Mouse (Mus musculus) liver, embryonic 15.5 days (tissue): ENCODE data around the gene Klhdc8a. TPM values are rescaled to one million over a fixed set of nuclear protein-coding genes. Genes with fewer than 3 reads are reported as not detected.

Experiments used
- ATAC-seq: fragments of 200-750 bp; cut with Nextera tagmentation; 2 replicates; pipeline ENCODE4 v1.8.0; 2017; ENCODE audit warnings: moderate number of reproducible peaks, mild to moderate bottlenecking, moderate library complexity; ENCODE audit not compliant: insufficient read depth
- H3K27ac ChIP-seq: fragments of 300-500 bp; sonication (generic); replicated peaks from 2 replicates; pipeline ENCODE4 v1.5.1; 2015; ENCODE audit warnings: mild to moderate bottlenecking, inconsistent platforms
- H3K27me3 ChIP-seq: fragments of 300-500 bp; sonication (generic); 2 replicates; pipeline ENCODE4 v1.6.1; 2015; ENCODE audit warnings: mild to moderate bottlenecking, inconsistent platforms
- H3K36me3 ChIP-seq: fragments of 300-500 bp; sonication (generic); replicated peaks from 2 replicates; pipeline ENCODE4 v1.6.1; 2015; ENCODE audit warnings: moderate library complexity, mild to moderate bottlenecking, inconsistent platforms
- H3K4me1 ChIP-seq: fragments of 300-500 bp; sonication (generic); replicated peaks from 2 replicates; pipeline ENCODE4 v1.6.1; 2015; ENCODE audit warnings: inconsistent platforms
- H3K4me2 ChIP-seq: fragments of 300-500 bp; sonication (generic); 2 replicates; pipeline ENCODE4 v1.6.1; 2015; ENCODE audit warnings: moderate library complexity, mild to moderate bottlenecking, inconsistent platforms
- H3K4me3 ChIP-seq: fragments of 300-500 bp; sonication (generic); replicated peaks from 2 replicates; pipeline ENCODE4 v1.5.1; 2015; ENCODE audit warnings: mild to moderate bottlenecking, inconsistent platforms
- H3K9ac ChIP-seq: fragments of 300-500 bp; sonication (generic); 2 replicates; pipeline ENCODE4 v1.6.1; 2015; ENCODE audit warnings: moderate library complexity, mild to moderate bottlenecking, inconsistent platforms
- H3K9me3 ChIP-seq: fragments of 300-500 bp; sonication (generic); replicated peaks from 2 replicates; pipeline ENCODE4 v1.6.1; 2016; ENCODE audit warnings: inconsistent platforms
- WGBS: fragments of 180-500 bp; shearing (Covaris S2); methylation state at CpG from one replicate; pipeline ENCODE4 v1.1.7; 2015; ENCODE audit warnings: mixed read lengths; ENCODE audit not compliant: insufficient replicate concordance; 5-methylcytosine and 5-hydroxymethylcytosine counted together
- polyA plus RNA-seq: library from polyadenylated mRNA; unstranded; fragments of >200 nt; fragmentation: Nextera tagmentation; extraction: Ambion mirVana; gene quantifications from 2 replicates; pipeline ENCODE4 v1.2.1, GENCODE M21; 2015

The Klhdc8a gene
- polyA plus RNA-seq, 1 experiment from 2014 or later = 0.07 TPM

DNA sequence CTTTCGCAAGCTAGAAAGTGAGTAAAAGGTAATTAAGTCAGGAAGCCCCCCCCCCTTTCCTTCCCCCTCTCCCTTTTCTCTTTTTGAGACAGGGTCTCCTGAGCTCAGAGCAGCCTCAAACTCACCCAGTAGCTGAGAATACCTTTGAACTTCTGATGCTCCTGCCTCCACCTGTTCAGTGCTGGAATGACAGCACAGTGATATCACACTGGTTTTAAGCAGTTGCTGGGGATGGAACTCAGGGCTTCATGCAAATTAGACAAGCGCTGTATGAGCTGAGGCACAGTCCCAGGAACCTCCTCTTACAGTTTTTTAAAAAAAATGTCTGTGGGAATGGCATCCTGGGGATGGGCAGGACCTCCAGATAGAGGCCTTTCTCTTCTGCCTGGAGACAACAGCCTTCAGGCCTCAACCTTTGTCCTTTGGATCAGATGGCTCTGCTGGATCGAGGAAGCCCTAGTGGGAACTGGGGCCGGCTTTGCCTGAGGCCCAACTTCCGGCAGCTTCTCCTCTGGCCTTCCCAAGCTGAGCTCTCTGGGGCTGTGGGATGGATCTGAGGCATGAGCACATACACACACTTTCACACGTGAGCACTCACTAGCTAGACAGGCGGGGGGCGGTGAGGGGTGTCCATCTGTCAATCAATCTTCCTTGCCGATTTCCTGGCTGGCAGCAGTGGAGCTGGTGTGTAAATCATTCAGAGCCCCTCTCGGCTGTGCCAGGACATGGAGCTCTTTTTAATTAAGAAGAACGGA lies 7.3 kb upstream of the Klhdc8a start:
- peaks cover 23% of the 10 kb centered on the region for H3K27me3 ChIP-seq
- 44% methylated on average over 11 of the region's 11 CpGs for WGBS
- no peak overlapping the region for H3K27ac ChIP-seq
- H3K4me2 ChIP-seq = no peak overlapping the region
- H3K9ac ChIP-seq = no peak overlapping the region
- no peaks in the 10 kb centered on the region for H3K36me3 ChIP-seq
- H3K4me1 ChIP-seq = no peaks in the 10 kb centered on the region
- ATAC-seq = no peak
- no peaks in the 10 kb centered on the region for H3K9me3 ChIP-seq
- H3K4me3 ChIP-seq = no peak overlapping the region

DNA sequence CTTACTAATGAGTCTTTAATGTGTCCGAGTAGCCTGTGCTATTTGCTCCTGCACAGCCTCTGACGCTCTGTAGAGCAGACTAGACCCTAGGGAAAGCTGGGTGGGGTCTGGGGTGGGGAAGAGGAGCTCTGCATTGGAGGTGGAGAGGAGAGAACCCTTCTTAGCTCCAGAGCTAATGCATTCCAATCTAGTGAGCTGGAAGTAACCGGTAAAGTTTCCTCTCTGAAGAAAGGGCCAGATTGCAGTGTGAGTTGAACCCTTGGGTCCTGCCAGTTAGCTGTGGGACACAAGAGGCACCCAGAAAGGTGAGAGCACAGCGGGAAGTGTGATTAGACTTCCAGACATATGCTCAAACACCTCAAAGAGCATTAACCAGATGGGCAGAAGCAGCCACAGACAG lies 6.7 kb upstream of the Klhdc8a start:
- 56% methylated on average over 4 of the region's 4 CpGs for WGBS
- no peaks in the 10 kb centered on the region for H3K9me3 ChIP-seq
- no peak overlapping the region for H3K4me2 ChIP-seq
- no peak overlapping the region for H3K4me3 ChIP-seq
- H3K9ac ChIP-seq = no peak overlapping the region
- no peaks in the 10 kb centered on the region for H3K36me3 ChIP-seq
- no peak for ATAC-seq
- no peak overlapping the region for H3K27ac ChIP-seq
- H3K4me1 ChIP-seq = no peaks in the 10 kb centered on the region
- H3K27me3 ChIP-seq = peaks cover 25% of the 10 kb centered on the region

GRCm38 (mm10) chr1:132292318-132293129 lies 5.9 kb upstream of the Klhdc8a start:
- no peaks in the 10 kb centered on the region for H3K36me3 ChIP-seq
- no peaks in the 10 kb centered on the region for H3K9me3 ChIP-seq
- H3K27me3 ChIP-seq = peaks cover 30% of the 10 kb centered on the region
- no peak overlapping the region for H3K4me3 ChIP-seq
- no peak overlapping the region for H3K9ac ChIP-seq
- H3K4me2 ChIP-seq = no peak overlapping the region
- ATAC-seq = no peak
- no peaks in the 10 kb centered on the region for H3K4me1 ChIP-seq
- no peak overlapping the region for H3K27ac ChIP-seq
- 36% methylated on average over 21 of the region's 21 CpGs for WGBS

- ATAC-seq = no peak
- Histone ChIP-seq H3K27me3 (peaks cover 59% of the 10 kb centered on the region), H3K27ac (no peak overlapping the region), H3K4me1 (peaks cover 10% of the 10 kb centered on the region; the same call in 1 of the 2 replicates), H3K4me3 (no peak overlapping the region), H3K9me3 (no peaks in the 10 kb centered on the region), H3K9ac (no peak overlapping the region), H3K36me3 (no peaks in the 10 kb centered on the region), H3K4me2 (no peak overlapping the region)
- 68% methylated on average over 7 of the region's 7 CpGs for WGBS
Measured at GRCm38 (mm10) chr1:132295506-132295905, 2.9 kb upstream of the Klhdc8a start.

GRCm38 (mm10) chr1:132296051-132296450 lies 2.4 kb upstream of the Klhdc8a start:
- H3K4me1 ChIP-seq = peaks cover 10% of the 10 kb centered on the region; the same call in 1 of the 2 replicates
- H3K4me3 ChIP-seq = no peak overlapping the region
- no peaks in the 10 kb centered on the region for H3K9me3 ChIP-seq
- H3K36me3 ChIP-seq = no peaks in the 10 kb centered on the region
- H3K4me2 ChIP-seq = no peak overlapping the region
- no peak for ATAC-seq
- H3K9ac ChIP-seq = no peak overlapping the region
- WGBS = 63% methylated on average over 3 of the region's 3 CpGs
- no peak overlapping the region for H3K27ac ChIP-seq
- peaks cover 65% of the 10 kb centered on the region for H3K27me3 ChIP-seq

DNA sequence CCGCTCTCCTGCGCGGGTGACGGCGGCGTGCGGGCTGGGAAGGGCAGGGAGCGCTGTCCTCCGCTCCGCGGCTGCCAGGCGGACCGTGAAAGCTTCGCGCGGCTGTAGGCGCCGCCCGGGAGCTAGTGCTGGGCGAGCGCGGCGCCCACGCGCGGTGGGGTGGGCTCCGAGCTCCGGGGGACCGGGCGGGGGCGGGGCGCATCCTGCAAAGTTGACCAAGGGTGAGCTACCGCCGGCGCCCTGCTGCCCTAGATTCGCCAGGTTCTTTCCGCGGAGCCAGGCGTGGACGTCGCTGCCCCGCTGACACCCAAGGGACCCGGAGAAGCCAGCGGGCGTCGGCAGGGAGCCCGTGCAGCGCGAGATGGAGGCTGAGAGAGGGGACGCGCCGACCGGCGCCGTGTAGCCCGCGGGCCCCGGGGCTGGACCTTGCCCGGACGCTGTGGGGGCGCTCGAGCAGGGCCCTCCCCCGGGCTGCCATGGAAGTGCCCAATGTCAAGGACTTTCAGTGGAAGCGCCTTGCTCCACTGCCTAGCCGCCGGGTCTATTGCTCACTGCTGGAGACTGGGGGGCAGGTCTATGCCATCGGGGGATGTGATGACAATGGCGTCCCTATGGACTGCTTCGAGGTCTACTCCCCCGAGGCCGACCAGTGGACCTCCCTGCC lies 507 bp downstream of the Klhdc8a start:
- peaks cover 10% of the 10 kb centered on the region; the same call in 1 of the 2 replicates for H3K4me1 ChIP-seq
- H3K27me3 ChIP-seq = peaks cover 90% of the 10 kb centered on the region
- H3K9ac ChIP-seq = no peak overlapping the region
- H3K36me3 ChIP-seq = no peaks in the 10 kb centered on the region
- WGBS = 2% methylated on average over 71 of the region's 71 CpGs
- H3K9me3 ChIP-seq = no peaks in the 10 kb centered on the region
- no peak overlapping the region for H3K27ac ChIP-seq
- 0 out of 2 replicates have a peak, but pooled peaks have one; percentile 18 for ATAC-seq
- peak overlapping the region; percentile 50 for H3K4me3 ChIP-seq
- H3K4me2 ChIP-seq = peak overlapping the region; percentile 69

DNA sequence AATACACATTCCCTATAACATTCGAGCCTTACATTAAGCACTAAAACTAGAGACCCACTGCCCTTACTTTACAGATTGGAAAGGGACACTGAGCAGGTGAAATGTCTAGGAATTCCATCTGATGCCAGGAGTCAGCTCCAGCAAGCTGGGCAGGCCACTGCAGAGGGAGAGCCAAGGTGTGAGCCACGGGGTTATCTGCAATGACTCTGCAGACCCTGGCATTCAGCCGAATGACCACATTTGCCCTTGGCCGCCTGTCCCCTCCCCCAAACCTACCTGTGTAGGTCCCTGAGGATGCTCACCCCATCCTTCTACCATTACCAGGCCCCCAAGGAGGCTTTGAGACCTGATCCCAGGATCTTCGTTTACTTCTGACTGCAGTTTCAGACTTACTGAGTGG lies 1.3 kb downstream of the Klhdc8a start:
- peaks cover 90% of the 10 kb centered on the region for H3K27me3 ChIP-seq
- H3K9me3 ChIP-seq = no peaks in the 10 kb centered on the region
- H3K9ac ChIP-seq = no peak overlapping the region
- no peaks in the 10 kb centered on the region for H3K36me3 ChIP-seq
- H3K4me2 ChIP-seq = no peak overlapping the region
- H3K4me1 ChIP-seq = peaks cover 10% of the 10 kb centered on the region; the same call in 1 of the 2 replicates
- H3K4me3 ChIP-seq = no peak overlapping the region
- no peak for ATAC-seq
- no peak overlapping the region for H3K27ac ChIP-seq
- WGBS = 63% methylated on average over 5 of the region's 5 CpGs

DNA sequence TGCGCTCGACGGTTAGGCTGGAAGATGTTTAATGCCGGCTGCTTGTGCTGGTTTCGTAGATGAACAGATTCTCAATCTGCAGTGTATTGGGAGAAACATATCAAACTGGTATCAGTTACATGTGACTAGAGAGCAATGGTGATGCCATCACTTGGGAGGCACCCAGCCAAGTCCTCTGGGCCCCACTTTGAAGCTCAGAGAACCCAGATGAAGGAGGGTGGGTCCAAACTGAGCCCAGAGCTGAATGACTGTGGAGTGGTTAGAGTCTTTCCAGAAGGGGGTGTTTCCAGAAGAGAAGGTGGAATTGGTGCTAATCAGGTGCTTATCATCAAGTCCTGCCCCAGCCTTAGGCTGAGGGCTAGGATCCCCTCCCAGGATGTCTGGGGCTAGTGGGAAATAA lies 2.8 kb downstream of the Klhdc8a start:
- Histone ChIP-seq H3K36me3 (no peaks in the 10 kb centered on the region), H3K27me3 (peaks cover 81% of the 10 kb centered on the region), H3K9me3 (no peaks in the 10 kb centered on the region), H3K4me3 (no peak overlapping the region), H3K4me2 (no peak overlapping the region), H3K4me1 (peaks cover 10% of the 10 kb centered on the region; the same call in 1 of the 2 replicates), H3K9ac (no peak overlapping the region), H3K27ac (no peak overlapping the region)
- 83% methylated on average over 5 of the region's 5 CpGs for WGBS
- no peak for ATAC-seq

DNA sequence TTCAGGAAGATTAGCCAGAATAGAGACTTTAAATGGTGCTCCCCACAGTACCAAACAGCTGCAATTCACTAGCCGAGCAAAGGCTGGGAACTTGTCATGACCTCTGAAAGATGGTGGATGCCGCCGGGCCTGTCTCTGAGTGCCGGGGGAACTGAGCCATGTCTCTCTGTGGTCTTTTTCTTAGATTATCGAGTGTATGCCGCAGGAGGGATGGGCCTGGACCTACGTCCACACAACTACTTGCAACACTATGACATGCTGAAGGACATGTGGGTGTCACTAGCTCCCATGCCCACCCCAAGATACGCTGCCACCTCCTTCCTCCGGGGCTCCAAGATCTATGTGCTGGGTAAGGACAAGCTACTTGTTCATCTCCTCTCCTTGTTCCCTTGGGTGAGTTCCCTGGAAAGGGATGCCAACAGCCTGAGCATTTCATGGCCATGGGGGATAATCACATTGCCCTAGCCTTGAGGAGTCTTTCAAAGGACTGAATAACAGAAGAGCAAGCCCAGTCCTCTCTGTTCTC lies 4.0 kb downstream of the Klhdc8a start:
- H3K4me1 ChIP-seq = peaks cover 10% of the 10 kb centered on the region; the same call in 1 of the 2 replicates
- WGBS = 77% methylated on average over 9 of the region's 9 CpGs
- H3K36me3 ChIP-seq = no peaks in the 10 kb centered on the region
- no peak overlapping the region for H3K27ac ChIP-seq
- H3K9ac ChIP-seq = no peak overlapping the region
- H3K27me3 ChIP-seq = peaks cover 71% of the 10 kb centered on the region
- no peak for ATAC-seq
- no peak overlapping the region for H3K4me3 ChIP-seq
- H3K4me2 ChIP-seq = no peak overlapping the region
- no peaks in the 10 kb centered on the region for H3K9me3 ChIP-seq

GRCm38 (mm10) chr1:132304618-132305214 lies 6.3 kb downstream of the Klhdc8a start:
- Histone ChIP-seq H3K9me3 (no peaks in the 10 kb centered on the region), H3K9ac (no peak overlapping the region), H3K36me3 (no peaks in the 10 kb centered on the region), H3K27ac (no peak overlapping the region), H3K4me3 (no peak overlapping the region), H3K27me3 (peaks cover 69% of the 10 kb centered on the region), H3K4me1 (no peaks in the 10 kb centered on the region), H3K4me2 (no peak overlapping the region)
- WGBS = 36% methylated on average over 9 of the region's 9 CpGs
- no peak for ATAC-seq
